Mouse (Mus musculus): ENCODE measurements around the gene F10. TPM values are rescaled to one million over a fixed set of nuclear protein-coding genes. Genes with fewer than 3 reads are reported as not detected.

F10 gene
- polyA plus RNA-seq, 1 experiment from 2014 or later = 1.1 TPM

DNA sequence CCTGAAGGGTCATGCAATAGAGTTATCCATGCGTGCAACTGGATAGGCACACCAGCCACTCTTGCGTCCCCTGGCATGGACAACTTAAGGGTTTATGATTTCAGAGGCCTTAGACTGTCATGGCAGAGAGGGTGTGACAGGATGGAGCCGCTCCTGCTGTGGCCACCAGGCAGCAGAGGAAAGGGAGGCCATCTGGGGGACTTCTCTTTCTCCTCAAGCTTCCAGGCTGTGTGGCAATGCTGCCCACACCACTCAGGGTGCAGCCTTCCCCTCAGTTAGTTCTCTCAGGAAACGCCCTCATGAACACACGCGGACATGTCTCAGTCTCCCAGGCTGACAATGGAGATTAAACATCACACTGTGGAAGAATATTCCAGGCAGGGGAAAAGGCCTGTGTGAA, 1.9 kb downstream of the F10 start:
- no peak for TF ChIP-seq EP300 (optimal IDR thresholded peaks at IDR 0.05)
- no peak for TF ChIP-seq CTCF (IDR thresholded peaks at IDR 0.05; ENCODE audit: low read depth)
- Histone ChIP-seq H3K9me3 (ENCODE audit: control insufficient read depth, low read length) (no peaks in the 10 kb centered on the region), H3K4me1 (replicated peaks; ENCODE audit: control insufficient read depth, insufficient read depth) (no peaks in the 10 kb centered on the region), H3K4me2 (replicated peaks; ENCODE audit: low read depth) (no peak overlapping the region), H3K9ac (ENCODE audit: low read length) (no peak overlapping the region), H3K27ac (replicated peaks) (no peak overlapping the region), H3K27me3 (ENCODE audit: control insufficient read depth, insufficient read depth, low read length) (no peaks in the 10 kb centered on the region; the same call in 1 of the 2 replicates), H3K36me3 (ENCODE audit: control insufficient read depth, insufficient read depth, low read length) (no peaks in the 10 kb centered on the region), H3K4me3 (ENCODE audit: low read depth, low read length) (no peak overlapping the region)
- DNase-seq (ENCODE audit: low spot score) (no peak), ATAC-seq (ENCODE audit: low FRiP score, low TSS enrichment) (no peak)
- 78% methylated on average over 6 of the region's 6 CpGs for WGBS

DNA sequence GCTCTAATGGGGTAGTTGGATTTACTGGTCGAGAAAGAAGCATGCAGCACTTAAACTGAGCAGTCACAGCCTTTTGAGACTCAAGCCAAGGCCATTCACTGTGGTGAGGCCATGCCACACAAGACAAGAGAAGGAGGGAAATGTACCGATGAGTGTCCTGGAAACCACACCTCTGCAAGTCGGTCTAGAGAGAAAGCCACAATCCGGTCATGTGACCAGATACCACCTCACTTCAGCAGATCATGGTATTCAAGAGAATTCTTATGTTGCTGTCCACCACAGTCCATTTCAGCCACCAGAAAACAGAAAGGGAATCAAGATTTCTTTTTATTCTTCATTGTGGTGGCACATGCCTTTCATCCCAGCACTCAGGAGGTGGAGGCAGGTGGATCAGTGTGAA, 4.4 kb downstream of the F10 start:
- no peak for ATAC-seq (ENCODE audit: low FRiP score, low TSS enrichment)
- no peaks in the 10 kb centered on the region for H3K27me3 ChIP-seq (ENCODE audit: control insufficient read depth, insufficient read depth, low read length)
- H3K9me3 ChIP-seq (ENCODE audit: control insufficient read depth, low read length) = no peaks in the 10 kb centered on the region
- no peak for DNase-seq (ENCODE audit: low spot score)
- no peak overlapping the region for H3K4me3 ChIP-seq (ENCODE audit: low read depth, low read length)
- H3K9ac ChIP-seq (ENCODE audit: low read length) = no peak overlapping the region
- no peaks in the 10 kb centered on the region for H3K4me1 ChIP-seq (replicated peaks; ENCODE audit: control insufficient read depth, insufficient read depth)
- 74% methylated on average over 4 of the region's 4 CpGs for WGBS
- TF ChIP-seq CTCF (IDR thresholded peaks at IDR 0.05; ENCODE audit: low read depth) (no peak), EP300 (optimal IDR thresholded peaks at IDR 0.05) (no peak)
- H3K36me3 ChIP-seq (ENCODE audit: control insufficient read depth, insufficient read depth, low read length) = no peaks in the 10 kb centered on the region
- no peak overlapping the region for H3K27ac ChIP-seq (replicated peaks)
- H3K4me2 ChIP-seq (replicated peaks; ENCODE audit: low read depth) = no peak overlapping the region

DNA sequence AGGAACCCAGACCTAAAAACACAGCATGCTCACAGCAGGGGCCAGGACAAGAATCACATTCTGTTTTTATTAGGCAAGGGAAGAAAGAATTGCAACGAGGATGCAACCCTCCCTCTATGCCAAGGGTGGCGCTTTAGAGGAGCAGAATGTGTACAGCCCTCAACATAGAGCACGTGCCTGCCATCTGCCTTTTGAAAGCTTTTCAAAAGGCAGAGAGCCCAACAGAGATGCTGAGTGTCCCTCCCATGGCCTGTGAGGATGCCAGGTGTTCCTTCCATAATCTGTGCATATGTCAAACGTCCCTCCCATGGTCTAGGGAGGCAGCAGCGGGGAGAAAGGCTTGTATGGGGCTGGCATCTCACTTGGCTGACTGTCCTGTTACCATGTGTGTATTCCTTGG, 10.5 kb downstream of the F10 start:
- TF ChIP-seq CTCF (IDR thresholded peaks at IDR 0.05; ENCODE audit: low read depth) = no peak
- TF ChIP-seq EP300 (optimal IDR thresholded peaks at IDR 0.05) = no peak
- no peaks in the 10 kb centered on the region for H3K9me3 ChIP-seq (ENCODE audit: control insufficient read depth, low read length)
- no peak overlapping the region for H3K27ac ChIP-seq (replicated peaks)
- DNase-seq (ENCODE audit: low spot score) (no peak), ATAC-seq (ENCODE audit: low FRiP score, low TSS enrichment) (no peak)
- H3K27me3 ChIP-seq (ENCODE audit: control insufficient read depth, insufficient read depth, low read length) = no peaks in the 10 kb centered on the region
- 58% methylated on average over 5 of the region's 5 CpGs for WGBS
- no peaks in the 10 kb centered on the region for H3K4me1 ChIP-seq (replicated peaks; ENCODE audit: control insufficient read depth, insufficient read depth)
- H3K36me3 ChIP-seq (ENCODE audit: control insufficient read depth, insufficient read depth, low read length) = no peaks in the 10 kb centered on the region
- H3K9ac ChIP-seq (ENCODE audit: low read length) = no peak overlapping the region
- H3K4me3 ChIP-seq (ENCODE audit: low read depth, low read length) = no peak overlapping the region
- H3K4me2 ChIP-seq (replicated peaks; ENCODE audit: low read depth) = no peak overlapping the region

DNA sequence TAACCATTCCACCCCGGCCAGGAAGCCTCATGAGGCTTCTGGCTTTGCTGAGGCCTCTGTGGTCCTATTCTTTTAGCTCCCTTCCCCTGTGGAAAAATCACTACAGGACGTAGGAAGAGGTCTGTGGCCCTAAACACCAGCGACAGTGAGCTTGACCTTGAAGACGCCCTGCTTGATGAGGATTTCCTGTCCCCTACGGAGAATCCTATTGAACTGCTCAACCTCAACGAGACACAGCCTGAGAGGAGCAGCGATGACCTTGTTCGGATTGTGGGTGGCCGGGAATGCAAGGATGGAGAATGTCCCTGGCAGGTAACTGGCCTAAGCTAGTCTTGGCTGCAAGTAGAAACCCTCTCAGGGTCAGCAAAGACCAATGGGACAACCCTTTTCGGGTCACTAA, 13.4 kb downstream of the F10 start:
- H3K4me1 ChIP-seq (replicated peaks; ENCODE audit: control insufficient read depth, insufficient read depth) = no peaks in the 10 kb centered on the region
- no peak for TF ChIP-seq EP300 (optimal IDR thresholded peaks at IDR 0.05)
- no peak for TF ChIP-seq CTCF (IDR thresholded peaks at IDR 0.05; ENCODE audit: low read depth)
- no peaks in the 10 kb centered on the region for H3K36me3 ChIP-seq (ENCODE audit: control insufficient read depth, insufficient read depth, low read length)
- no peak overlapping the region for H3K9ac ChIP-seq (ENCODE audit: low read length)
- no peak overlapping the region for H3K4me3 ChIP-seq (ENCODE audit: low read depth, low read length)
- WGBS = 81% methylated on average over 10 of the region's 10 CpGs
- no peaks in the 10 kb centered on the region for H3K9me3 ChIP-seq (ENCODE audit: control insufficient read depth, low read length)
- H3K27me3 ChIP-seq (ENCODE audit: control insufficient read depth, insufficient read depth, low read length) = no peaks in the 10 kb centered on the region
- DNase-seq (ENCODE audit: low spot score) (no peak), ATAC-seq (ENCODE audit: low FRiP score, low TSS enrichment) (no peak)
- H3K27ac ChIP-seq (replicated peaks) = no peak overlapping the region
- H3K4me2 ChIP-seq (replicated peaks; ENCODE audit: low read depth) = no peak overlapping the region

DNA sequence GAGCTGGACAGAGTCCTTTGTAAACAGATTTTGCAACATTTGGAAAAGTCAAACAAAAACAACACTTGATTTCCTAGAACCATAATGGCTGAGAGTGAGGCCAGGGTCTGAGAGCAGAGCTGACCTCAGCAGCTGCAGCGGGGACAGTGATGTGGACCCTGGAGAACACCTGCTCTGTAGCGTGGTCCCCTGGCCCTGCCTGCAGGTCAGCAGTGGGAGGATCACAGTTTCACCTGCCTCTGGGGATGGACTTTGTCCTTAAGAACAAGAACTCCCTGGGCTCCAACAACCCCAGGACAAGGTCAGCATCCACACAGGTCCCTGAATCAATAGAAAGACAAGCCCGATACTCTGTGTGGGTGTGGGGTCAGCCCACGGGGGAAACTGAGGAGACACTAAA, 20.2 kb downstream of the F10 start:
- Histone ChIP-seq H3K9me3 (ENCODE audit: control insufficient read depth, low read length) (no peaks in the 10 kb centered on the region), H3K9ac (ENCODE audit: low read length) (no peak overlapping the region), H3K36me3 (ENCODE audit: control insufficient read depth, insufficient read depth, low read length) (no peaks in the 10 kb centered on the region), H3K4me2 (replicated peaks; ENCODE audit: low read depth) (no peak overlapping the region), H3K4me1 (replicated peaks; ENCODE audit: control insufficient read depth, insufficient read depth) (no peaks in the 10 kb centered on the region), H3K27ac (replicated peaks) (no peak overlapping the region), H3K4me3 (ENCODE audit: low read depth, low read length) (no peak overlapping the region), H3K27me3 (ENCODE audit: control insufficient read depth, insufficient read depth, low read length) (no peaks in the 10 kb centered on the region)
- ATAC-seq (ENCODE audit: low FRiP score, low TSS enrichment) (no peak), DNase-seq (ENCODE audit: low spot score) (no peak)
- TF ChIP-seq EP300 (optimal IDR thresholded peaks at IDR 0.05) (no peak), CTCF (IDR thresholded peaks at IDR 0.05; ENCODE audit: low read depth) (no peak)
- 64% methylated on average over 4 of the region's 4 CpGs for WGBS

DNA sequence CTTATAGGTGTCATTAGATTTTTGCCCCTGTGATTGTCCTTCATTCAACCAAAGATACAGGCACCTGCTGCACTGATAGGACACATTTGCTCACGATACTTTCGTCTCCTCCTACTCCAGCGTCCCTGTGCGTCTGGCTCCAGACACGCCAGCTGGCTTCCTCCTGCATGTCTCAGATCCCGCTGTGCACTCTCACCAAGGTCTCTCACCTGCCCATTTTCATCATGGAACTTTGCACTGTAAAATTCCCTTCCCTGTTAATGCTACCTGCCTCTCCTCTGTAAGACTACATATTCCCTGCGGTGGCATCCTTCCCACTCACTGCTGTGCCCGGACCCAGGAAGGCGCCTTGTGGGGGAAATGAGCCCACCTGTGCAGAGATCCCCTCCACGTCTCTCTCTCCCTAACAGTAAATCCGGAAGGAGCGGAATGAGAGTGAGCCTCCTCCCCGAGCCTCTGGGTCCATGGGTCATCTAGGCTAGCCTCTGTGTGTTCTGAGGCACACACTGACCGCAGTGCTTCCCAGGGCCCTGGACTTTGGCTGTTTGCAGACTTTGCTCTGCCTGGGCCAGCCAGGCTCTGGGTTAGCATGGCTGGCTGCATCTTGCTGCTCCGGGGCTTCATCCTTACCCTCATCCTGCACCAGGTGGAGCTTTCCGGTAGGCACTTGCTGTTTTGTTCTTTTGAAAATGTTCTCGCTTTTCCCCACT, 23.5 kb downstream of the F10 start, which contains the start of gene Proz:
Gene Proz (plus strand): TSS at position 474 of the 710 bp plus-strand sequence.
- no peak within 1 kb of the TSS for H3K4me2 ChIP-seq (replicated peaks; ENCODE audit: low read depth)
- H3K9me3 ChIP-seq (ENCODE audit: control insufficient read depth, low read length) = no peaks in the 10 kb centered on the region
- no peak for TF ChIP-seq CTCF (IDR thresholded peaks at IDR 0.05; ENCODE audit: low read depth)
- TF ChIP-seq EP300 (optimal IDR thresholded peaks at IDR 0.05) = no peak
- H3K9ac ChIP-seq (ENCODE audit: low read length) = no peak within 1 kb of the TSS
- no peaks in the 10 kb centered on the region for H3K36me3 ChIP-seq (ENCODE audit: control insufficient read depth, insufficient read depth, low read length)
- no peak within 1 kb of the TSS for H3K27ac ChIP-seq (replicated peaks)
- ATAC-seq (ENCODE audit: low FRiP score, low TSS enrichment) = peak; percentile 83
- no peaks in the 10 kb centered on the region for H3K4me1 ChIP-seq (replicated peaks; ENCODE audit: control insufficient read depth, insufficient read depth)
- no peaks in the 10 kb centered on the region for H3K27me3 ChIP-seq (ENCODE audit: control insufficient read depth, insufficient read depth, low read length)
- WGBS = 58% methylated on average over 17 of the region's 17 CpGs
- H3K4me3 ChIP-seq (ENCODE audit: low read depth, low read length) = no peak within 1 kb of the TSS
- DNase-seq (ENCODE audit: low spot score) = peak; percentile 73

All from stomach, postnatal 0 days (tissue).